Mouse (Mus musculus): ENCODE results near the gene Zfpm1.
A peak's percentile ranks its signal among the peaks of the same experiment; 100 is the strongest.

DNA sequence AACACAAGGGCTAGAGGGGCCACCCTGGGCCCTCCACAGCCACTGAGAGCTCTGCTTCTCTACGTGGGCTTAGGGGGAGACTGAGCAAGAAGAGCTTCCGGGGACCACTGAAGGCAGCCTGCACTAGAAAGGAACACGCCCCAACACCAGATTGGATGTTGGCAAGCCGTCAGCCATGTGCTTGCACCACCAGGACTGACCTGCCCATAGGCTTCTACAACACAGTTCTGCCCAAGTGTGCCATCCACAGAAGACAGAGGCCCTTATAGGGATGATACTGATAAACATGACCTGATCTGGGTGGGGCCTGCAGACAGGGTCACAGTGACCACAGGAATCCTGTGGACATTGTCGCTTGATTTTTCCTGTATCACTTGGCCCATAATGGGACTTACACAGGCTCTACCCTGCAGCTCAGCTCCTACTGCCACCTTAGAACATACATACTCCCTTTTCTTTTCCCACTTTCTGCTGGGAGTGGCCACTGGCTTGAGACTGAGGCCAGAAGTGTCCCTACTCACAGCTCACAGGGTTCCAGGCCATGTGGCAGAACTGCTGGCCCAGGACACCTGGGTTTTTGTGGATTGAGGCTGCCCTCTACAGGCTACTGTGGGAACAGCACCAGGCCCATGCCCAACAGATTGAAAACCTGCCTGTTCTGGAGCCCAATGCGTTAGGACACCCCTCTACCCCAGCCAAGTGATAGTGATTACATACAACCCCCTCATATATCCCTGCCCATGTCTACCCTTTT is 51.0 kb downstream of the Zfpm1 start:
- TF ChIP-seq CTCF (IDR thresholded peaks at IDR 0.05; ENCODE audit: extremely low read depth, insufficient read depth, low read length) (peak; percentile 98), POLR2A (IDR thresholded peaks at IDR 0.05; ENCODE audit: extremely low read depth, insufficient read depth, low read length) (no peak)

Measured in cortical plate, adult 2 months (tissue).